Mouse (Mus musculus) embryonic fibroblast, embryonic 13.5 days (primary cell): ENCODE results near the gene Acin1.

ENCODE experiments used
- CTCF ChIP-seq: IDR thresholded peaks from 2 replicates; pipeline ENCODE4 v1.5.1; 2011; ENCODE audit warnings: mild to moderate bottlenecking, control low read depth, low read length, moderate library complexity, borderline replicate concordance; ENCODE audit not compliant: insufficient read depth
- POLR2A ChIP-seq: IDR thresholded peaks from 2 replicates; pipeline ENCODE4 v1.6.1; 2011; ENCODE audit warnings: low read depth, mild to moderate bottlenecking, control low read depth, low read length, moderate library complexity

- TF ChIP-seq CTCF: no peak
- no peak for TF ChIP-seq POLR2A
Measured at GRCm38 (mm10) chr14:54632252-54632651, 54.5 kb downstream of the Acin1 start.
